Mouse (Mus musculus): ENCODE measurements around the gene Cntnap5a. TPM values are rescaled to one million over a fixed set of nuclear protein-coding genes. Genes with fewer than 3 reads are reported as not detected.
"Not testable (repeated sequence)": the region's sequence is repeated elsewhere in the genome, so short reads cannot be mapped to it uniquely, and the experiment has no call there.

Gene Cntnap5a
- polyA plus RNA-seq, 1 experiment from 2014 or later: 0.04 TPM

- H3K36me3 ChIP-seq: no peaks in the 10 kb centered on the region
- H3K27me3 ChIP-seq (ENCODE audit: low read depth, poor library complexity, severe bottlenecking): no peaks in the 10 kb centered on the region
- H3K4me1 ChIP-seq: no peaks in the 10 kb centered on the region
- H3K27ac ChIP-seq (replicated peaks): no peak overlapping the region
- no peak overlapping the region for H3K4me3 ChIP-seq
- no peak for DNase-seq (ENCODE audit: low spot score)
- H3K9me3 ChIP-seq (replicated peaks): no peaks in the 10 kb centered on the region
Measured at GRCm38 (mm10) chr1:116108381-116108780, 423.8 kb downstream of the Cntnap5a start.

GRCm38 (mm10) chr1:116125767-116126166 is 441.2 kb downstream of the Cntnap5a start:
- H3K4me1 ChIP-seq: no peaks in the 10 kb centered on the region
- DNase-seq (ENCODE audit: low spot score): no peak
- H3K27me3 ChIP-seq (ENCODE audit: low read depth, poor library complexity, severe bottlenecking): no peaks in the 10 kb centered on the region
- H3K27ac ChIP-seq (replicated peaks): no peak overlapping the region
- 71% methylated on average over 1 of the region's 1 CpGs for WGBS
- H3K36me3 ChIP-seq: no peaks in the 10 kb centered on the region
- H3K9me3 ChIP-seq (replicated peaks): no peaks in the 10 kb centered on the region
- H3K4me3 ChIP-seq: no peak overlapping the region

- DNase-seq (ENCODE audit: low spot score): no peak
- Histone ChIP-seq H3K9me3 (replicated peaks) (no peaks in the 10 kb centered on the region), H3K27ac (replicated peaks) (no peak overlapping the region), H3K27me3 (ENCODE audit: low read depth, poor library complexity, severe bottlenecking) (no peaks in the 10 kb centered on the region), H3K4me3 (no peak overlapping the region), H3K36me3 (no peaks in the 10 kb centered on the region), H3K4me1 (no peaks in the 10 kb centered on the region)
- 81% methylated on average over 2 of the region's 2 CpGs for WGBS
Measured at GRCm38 (mm10) chr1:116127085-116127484, 442.5 kb downstream of the Cntnap5a start.

GRCm38 (mm10) chr1:116128450-116129246 is 444.1 kb downstream of the Cntnap5a start:
- 68% methylated on average over 1 of the region's 1 CpGs for WGBS
- no peak for DNase-seq (ENCODE audit: low spot score)
- H3K4me3 ChIP-seq: no peak overlapping the region
- no peaks in the 10 kb centered on the region for H3K36me3 ChIP-seq
- no peaks in the 10 kb centered on the region for H3K27me3 ChIP-seq (ENCODE audit: low read depth, poor library complexity, severe bottlenecking)
- no peak overlapping the region for H3K27ac ChIP-seq (replicated peaks)
- H3K9me3 ChIP-seq (replicated peaks): no peaks in the 10 kb centered on the region
- no peaks in the 10 kb centered on the region for H3K4me1 ChIP-seq

DNA sequence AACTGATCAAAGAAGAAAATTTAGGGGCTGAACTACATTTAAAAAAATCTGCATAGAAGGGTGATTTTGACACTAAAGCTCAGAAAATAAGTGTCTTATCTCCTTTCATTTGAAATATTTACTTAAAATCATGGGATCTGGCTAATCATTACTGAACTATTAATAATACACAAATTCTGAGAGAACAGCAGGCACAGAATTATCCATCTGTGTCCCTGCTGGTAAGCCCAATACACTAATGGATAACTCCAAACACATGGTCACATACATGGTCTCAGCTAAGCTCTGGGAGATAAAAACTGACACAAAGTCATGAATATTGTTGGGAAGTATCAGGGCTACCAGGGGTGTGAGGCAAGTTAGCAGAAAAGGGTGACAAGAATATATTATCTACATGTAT is 447.9 kb downstream of the Cntnap5a start:
- DNase-seq (ENCODE audit: low spot score): no peak
- no peaks in the 10 kb centered on the region for H3K36me3 ChIP-seq
- no peaks in the 10 kb centered on the region for H3K27me3 ChIP-seq (ENCODE audit: low read depth, poor library complexity, severe bottlenecking)
- H3K27ac ChIP-seq (replicated peaks): no peak overlapping the region
- H3K4me3 ChIP-seq: no peak overlapping the region
- no peaks in the 10 kb centered on the region for H3K4me1 ChIP-seq
- H3K9me3 ChIP-seq (replicated peaks): no peaks in the 10 kb centered on the region

- no peaks in the 10 kb centered on the region for H3K4me1 ChIP-seq
- H3K4me3 ChIP-seq: no peak overlapping the region
- H3K9me3 ChIP-seq (replicated peaks): no peaks in the 10 kb centered on the region
- no peaks in the 10 kb centered on the region for H3K36me3 ChIP-seq
- DNase-seq (ENCODE audit: low spot score): no peak
- no peak overlapping the region for H3K27ac ChIP-seq (replicated peaks)
- no peaks in the 10 kb centered on the region for H3K27me3 ChIP-seq (ENCODE audit: low read depth, poor library complexity, severe bottlenecking)
Measured at GRCm38 (mm10) chr1:116149764-116150369, 465.3 kb downstream of the Cntnap5a start.

GRCm38 (mm10) chr1:116184471-116184870 is 499.9 kb downstream of the Cntnap5a start:
- WGBS: 89% methylated on average over 2 of the region's 2 CpGs
- Histone ChIP-seq H3K27me3 (ENCODE audit: low read depth, poor library complexity, severe bottlenecking) (no peaks in the 10 kb centered on the region), H3K4me1 (no peaks in the 10 kb centered on the region), H3K4me3 (no peak overlapping the region), H3K27ac (replicated peaks) (no peak overlapping the region), H3K9me3 (replicated peaks) (no peaks in the 10 kb centered on the region), H3K36me3 (no peaks in the 10 kb centered on the region)
- DNase-seq (ENCODE audit: low spot score): no peak

DNA sequence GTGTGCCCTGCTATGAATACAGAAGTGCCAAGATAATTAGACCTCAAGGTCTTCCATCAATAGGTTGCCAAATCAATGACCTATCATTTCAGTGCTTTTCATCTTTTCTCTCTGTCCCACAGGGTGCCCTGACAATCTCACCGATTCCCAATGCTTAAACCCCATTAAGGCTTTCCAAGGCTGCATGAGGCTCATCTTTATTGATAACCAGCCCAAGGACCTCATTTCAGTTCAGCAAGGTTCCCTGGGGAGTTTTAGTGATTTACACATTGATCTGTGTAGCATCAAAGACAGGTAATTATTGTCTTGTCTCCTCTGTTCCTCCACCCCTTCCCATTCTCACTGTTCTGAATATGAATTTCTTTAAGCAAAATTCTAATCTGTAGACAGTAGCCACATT is 503.6 kb downstream of the Cntnap5a start:
- not testable (repeated sequence) for H3K27ac ChIP-seq (replicated peaks); DNase-seq (ENCODE audit: low spot score); H3K9me3 ChIP-seq (replicated peaks); H3K4me1 ChIP-seq; H3K36me3 ChIP-seq; H3K4me3 ChIP-seq; H3K27me3 ChIP-seq (ENCODE audit: low read depth, poor library complexity, severe bottlenecking)
- 58% methylated on average over 1 of the region's 1 CpGs for WGBS

GRCm38 (mm10) chr1:116192299-116192698 is 507.7 kb downstream of the Cntnap5a start:
- WGBS: 88% methylated on average over 2 of the region's 2 CpGs
- no peaks in the 10 kb centered on the region for H3K27me3 ChIP-seq (ENCODE audit: low read depth, poor library complexity, severe bottlenecking)
- DNase-seq (ENCODE audit: low spot score): no peak
- H3K4me1 ChIP-seq: no peaks in the 10 kb centered on the region
- H3K9me3 ChIP-seq (replicated peaks): no peaks in the 10 kb centered on the region
- no peak overlapping the region for H3K27ac ChIP-seq (replicated peaks)
- no peaks in the 10 kb centered on the region for H3K36me3 ChIP-seq
- H3K4me3 ChIP-seq: no peak overlapping the region

GRCm38 (mm10) chr1:116216883-116217282 is 532.3 kb downstream of the Cntnap5a start:
- no peak overlapping the region for H3K4me3 ChIP-seq
- no peaks in the 10 kb centered on the region for H3K27me3 ChIP-seq (ENCODE audit: low read depth, poor library complexity, severe bottlenecking)
- H3K36me3 ChIP-seq: no peaks in the 10 kb centered on the region
- no peaks in the 10 kb centered on the region for H3K4me1 ChIP-seq
- no peak for DNase-seq (ENCODE audit: low spot score)
- no peaks in the 10 kb centered on the region for H3K9me3 ChIP-seq (replicated peaks)
- no peak overlapping the region for H3K27ac ChIP-seq (replicated peaks)

DNA sequence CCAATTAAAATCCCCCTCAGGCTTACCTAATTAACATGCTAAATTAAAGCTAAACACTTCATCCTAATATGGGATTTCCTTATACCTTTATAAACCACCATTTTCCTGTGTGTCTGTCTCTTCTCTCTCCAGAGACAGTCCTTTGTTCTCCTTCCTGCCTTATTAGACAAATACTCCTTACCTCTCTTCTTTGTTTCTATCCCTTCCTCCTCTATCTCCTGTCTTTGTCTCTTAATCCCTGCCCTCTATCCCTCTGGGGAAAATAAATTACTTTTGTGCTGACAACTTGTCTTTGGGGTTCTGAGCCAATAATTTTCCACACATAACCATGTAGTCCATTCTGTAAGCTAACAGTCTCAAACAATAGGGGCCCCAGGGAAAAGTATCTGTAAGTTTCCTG is 556.0 kb downstream of the Cntnap5a start:
- H3K36me3 ChIP-seq: no peaks in the 10 kb centered on the region
- no peak for DNase-seq (ENCODE audit: low spot score)
- no peaks in the 10 kb centered on the region for H3K4me1 ChIP-seq
- no peak overlapping the region for H3K27ac ChIP-seq (replicated peaks)
- H3K27me3 ChIP-seq (ENCODE audit: low read depth, poor library complexity, severe bottlenecking): no peaks in the 10 kb centered on the region
- H3K9me3 ChIP-seq (replicated peaks): no peaks in the 10 kb centered on the region
- no peak overlapping the region for H3K4me3 ChIP-seq

DNA sequence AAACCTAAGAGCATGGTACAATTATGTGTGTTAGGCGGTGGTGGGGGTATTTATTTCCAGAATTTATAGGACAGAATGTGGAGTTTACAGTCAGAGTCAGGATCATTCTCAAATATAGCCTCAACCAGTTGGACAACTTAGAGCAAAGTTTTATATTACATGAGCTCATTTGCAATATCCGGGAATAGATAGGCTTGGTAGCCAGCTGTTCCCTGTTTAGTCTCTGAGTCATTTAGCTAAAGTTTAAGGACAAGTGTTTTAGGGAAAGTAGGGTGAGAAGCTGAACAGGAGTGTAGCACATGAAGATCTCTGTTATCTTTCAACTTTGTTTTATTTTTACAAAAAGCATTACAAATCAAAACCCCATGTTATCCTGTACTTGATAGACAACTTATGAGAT is 559.3 kb downstream of the Cntnap5a start:
- H3K9me3 ChIP-seq (replicated peaks): no peaks in the 10 kb centered on the region
- H3K4me1 ChIP-seq: no peaks in the 10 kb centered on the region
- H3K36me3 ChIP-seq: no peaks in the 10 kb centered on the region
- WGBS: 92% methylated on average over 2 of the region's 2 CpGs
- DNase-seq (ENCODE audit: low spot score): no peak
- no peak overlapping the region for H3K4me3 ChIP-seq
- H3K27ac ChIP-seq (replicated peaks): no peak overlapping the region
- H3K27me3 ChIP-seq (ENCODE audit: low read depth, poor library complexity, severe bottlenecking): no peaks in the 10 kb centered on the region

GRCm38 (mm10) chr1:116281144-116281543 is 596.6 kb downstream of the Cntnap5a start:
- H3K36me3 ChIP-seq: no peaks in the 10 kb centered on the region
- no peak overlapping the region for H3K4me3 ChIP-seq
- DNase-seq (ENCODE audit: low spot score): no peak
- no peaks in the 10 kb centered on the region for H3K9me3 ChIP-seq (replicated peaks)
- no peak overlapping the region for H3K27ac ChIP-seq (replicated peaks)
- H3K4me1 ChIP-seq: no peaks in the 10 kb centered on the region
- no peaks in the 10 kb centered on the region for H3K27me3 ChIP-seq (ENCODE audit: low read depth, poor library complexity, severe bottlenecking)

Data from midbrain, embryonic 10.5 days (tissue).